Mouse (Mus musculus) forebrain, embryonic 12.5 days (tissue): ENCODE results near the gene Meis2. TPM values are rescaled to one million over a fixed set of nuclear protein-coding genes. Genes with fewer than 3 reads are reported as not detected.
A peak's percentile ranks its signal among the peaks of the same experiment; 100 is the strongest.

ENCODE experiments used
- ATAC-seq: fragments of 200-750 bp; cut with Nextera tagmentation; 2 replicates; pipeline ENCODE4 v1.8.0; 2017; ENCODE audit warnings: moderate TSS enrichment; ENCODE audit not compliant: low FRiP score
- H3K27ac ChIP-seq: fragments of 300-500 bp; sonication (generic); 2 replicates; pipeline ENCODE4 v1.5.1; 2016; ENCODE audit warnings: mild to moderate bottlenecking
- H3K27me3 ChIP-seq: fragments of 300-500 bp; sonication (generic); 2 replicates; pipeline ENCODE4 v1.6.1; 2016; ENCODE audit warnings: mild to moderate bottlenecking
- H3K36me3 ChIP-seq: fragments of 300-500 bp; sonication (generic); replicated peaks from 2 replicates; pipeline ENCODE4 v1.6.1; 2016; ENCODE audit warnings: mild to moderate bottlenecking
- H3K4me1 ChIP-seq: fragments of 300-500 bp; sonication (generic); 2 replicates; pipeline ENCODE4 v1.6.1; 2016
- H3K4me2 ChIP-seq: fragments of 300-500 bp; sonication (generic); 2 replicates; pipeline ENCODE4 v1.6.1; 2016; ENCODE audit warnings: mild to moderate bottlenecking, moderate library complexity
- H3K4me3 ChIP-seq: fragments of 300-500 bp; sonication (generic); replicated peaks from 2 replicates; pipeline ENCODE4 v1.5.1; 2016; ENCODE audit warnings: mild to moderate bottlenecking
- H3K9ac ChIP-seq: fragments of 300-500 bp; sonication (generic); 2 replicates; pipeline ENCODE4 v1.6.1; 2016; ENCODE audit warnings: mild to moderate bottlenecking
- H3K9me3 ChIP-seq: fragments of 300-500 bp; sonication (generic); 2 replicates; pipeline ENCODE4 v1.6.1; 2016
- WGBS: fragments of 180-500 bp; shearing (Covaris S2); methylation state at CpG from one replicate; pipeline ENCODE4 v1.1.7; 2016; 5-methylcytosine and 5-hydroxymethylcytosine counted together
- polyA plus RNA-seq: library from polyadenylated mRNA; unstranded; fragments of >200 nt; fragmentation: Nextera tagmentation; extraction: Ambion mirVana; gene quantifications from 2 replicates; pipeline ENCODE4 v1.2.1, GENCODE M21; 2016

Meis2 gene
- polyA plus RNA-seq, 1 experiment from 2014 or later = 104 TPM

- peak overlapping the region; percentile 97 for H3K9ac ChIP-seq
- H3K9me3 ChIP-seq = no peaks in the 10 kb centered on the region
- peaks cover 26% of the 10 kb centered on the region for H3K4me1 ChIP-seq
- H3K27me3 ChIP-seq = peaks cover 13% of the 10 kb centered on the region
- peak overlapping the region; percentile 77 for H3K4me3 ChIP-seq
- H3K27ac ChIP-seq = peak overlapping the region; percentile 98
- WGBS = under 1% methylated on average over 36 of the region's 36 CpGs
- H3K4me2 ChIP-seq = peak overlapping the region; percentile 69
- ATAC-seq = peak; percentile 18; the same call in 1 of the 2 replicates
- 0 out of 2 replicates have a peak, but pooled peaks cover 2% of the 10 kb centered on the region for H3K36me3 ChIP-seq
These were observed 660 bp upstream of the Meis2 start for GRCm38 (mm10) chr2:116066057-116066941.

GRCm38 (mm10) chr2:116065057-116065456, 582 bp downstream of the Meis2 start:
- no peaks in the 10 kb centered on the region for H3K9me3 ChIP-seq
- peak overlapping the region; percentile 98 for H3K27ac ChIP-seq
- H3K4me2 ChIP-seq = peak overlapping the region; percentile 69
- 1% methylated on average over 9 of the region's 10 CpGs for WGBS
- H3K27me3 ChIP-seq = peaks cover 13% of the 10 kb centered on the region
- peaks cover 36% of the 10 kb centered on the region for H3K4me1 ChIP-seq
- H3K9ac ChIP-seq = peak overlapping the region; percentile 97
- H3K36me3 ChIP-seq = 0 out of 2 replicates have a peak, but pooled peaks cover 4% of the 10 kb centered on the region
- no peak for ATAC-seq
- peak overlapping the region; percentile 77 for H3K4me3 ChIP-seq

- Histone ChIP-seq H3K9me3 (no peaks in the 10 kb centered on the region), H3K9ac (peak overlapping the region; percentile 97), H3K4me1 (peaks cover 36% of the 10 kb centered on the region), H3K36me3 (peaks cover 6% of the 10 kb centered on the region; the same call in 1 of the 2 replicates), H3K4me3 (peak overlapping the region; percentile 77), H3K27me3 (peaks cover 10% of the 10 kb centered on the region), H3K4me2 (peak overlapping the region; percentile 69), H3K27ac (peak overlapping the region; percentile 98)
- ATAC-seq = no peak
- under 1% methylated on average over 20 of the region's 20 CpGs for WGBS
These were observed 1.1 kb downstream of the Meis2 start for GRCm38 (mm10) chr2:116064521-116064920.

GRCm38 (mm10) chr2:116063819-116064293, 1.8 kb downstream of the Meis2 start:
- Histone ChIP-seq H3K36me3 (peaks cover 12% of the 10 kb centered on the region; the same call in 1 of the 2 replicates), H3K27ac (peak overlapping the region; percentile 98), H3K4me2 (peak overlapping the region; percentile 69), H3K4me1 (peaks cover 41% of the 10 kb centered on the region), H3K4me3 (peak overlapping the region; percentile 77), H3K27me3 (peaks cover 9% of the 10 kb centered on the region), H3K9me3 (no peaks in the 10 kb centered on the region), H3K9ac (peak overlapping the region; percentile 97)
- no peak for ATAC-seq
- WGBS = 0% methylated on average over 33 of the region's 37 CpGs

GRCm38 (mm10) chr2:116062761-116063441, 2.7 kb downstream of the Meis2 start:
- Histone ChIP-seq H3K9ac (peak overlapping the region; percentile 97), H3K27me3 (peaks cover 12% of the 10 kb centered on the region), H3K9me3 (no peaks in the 10 kb centered on the region), H3K36me3 (peaks cover 13% of the 10 kb centered on the region; the same call in 1 of the 2 replicates), H3K4me2 (peak overlapping the region; percentile 69), H3K27ac (peak overlapping the region; percentile 98), H3K4me1 (peaks cover 49% of the 10 kb centered on the region), H3K4me3 (peak overlapping the region; percentile 77)
- no peak for ATAC-seq
- WGBS = under 1% methylated on average over 36 of the region's 36 CpGs

DNA sequence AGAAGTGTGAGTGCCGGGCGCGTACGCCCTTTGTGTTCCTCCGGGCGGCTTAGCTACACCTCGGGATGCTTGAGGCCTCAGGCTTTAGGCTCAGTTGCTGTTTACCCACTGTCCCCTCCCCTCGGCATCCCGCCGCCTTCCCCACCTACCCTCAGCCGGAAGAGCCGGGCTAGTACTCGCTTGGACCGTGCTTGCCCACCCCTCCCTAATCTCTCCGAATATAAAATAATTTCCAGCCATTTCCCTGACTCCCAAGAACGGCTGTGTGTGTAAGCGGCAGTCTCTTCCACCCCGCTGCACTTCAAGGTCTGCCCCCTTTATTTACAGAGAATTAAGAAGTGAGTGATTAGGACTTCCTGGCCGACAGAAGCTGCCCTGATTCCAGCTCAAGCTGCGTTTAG, 3.4 kb downstream of the Meis2 start:
- peak; percentile 21; the same call in 1 of the 2 replicates for ATAC-seq
- WGBS = under 1% methylated on average over 20 of the region's 20 CpGs
- peaks cover 14% of the 10 kb centered on the region for H3K27me3 ChIP-seq

DNA sequence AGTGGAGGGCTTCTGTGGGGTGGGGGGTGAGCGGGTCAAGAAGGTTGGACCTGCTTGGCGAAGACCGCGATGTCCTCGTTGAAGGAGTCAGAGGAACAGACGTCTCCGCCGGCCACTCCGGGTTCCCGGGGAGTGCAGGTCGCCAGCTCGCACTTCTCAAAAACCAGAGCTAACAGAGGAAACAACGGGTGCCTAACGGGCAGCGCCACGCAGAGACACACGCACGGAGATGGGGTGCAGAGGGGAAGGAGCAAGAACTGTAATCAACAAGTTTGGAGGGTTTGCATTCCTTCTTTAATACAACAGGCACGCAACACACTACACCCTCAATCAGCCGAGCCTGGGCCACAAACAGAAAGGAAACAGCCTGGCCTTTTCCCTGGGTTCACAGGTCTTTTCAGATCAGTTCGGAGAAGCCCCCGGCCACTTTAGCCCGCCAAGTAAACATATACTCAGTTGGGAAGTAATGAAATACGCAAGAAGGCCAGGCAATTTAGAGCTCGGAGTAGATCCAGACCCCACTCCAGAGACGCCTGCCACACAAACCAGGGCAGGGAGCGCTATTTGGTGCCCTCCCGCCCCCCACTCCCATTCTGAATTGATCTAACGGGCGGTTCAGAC, 4.1 kb downstream of the Meis2 start:
- peaks cover 13% of the 10 kb centered on the region; the same call in 1 of the 2 replicates for H3K36me3 ChIP-seq
- peak overlapping the region; percentile 69 for H3K4me2 ChIP-seq
- H3K27ac ChIP-seq = peak overlapping the region; percentile 98
- under 1% methylated on average over 30 of the region's 30 CpGs for WGBS
- peak overlapping the region; percentile 77 for H3K4me3 ChIP-seq
- no peak for ATAC-seq
- H3K9ac ChIP-seq = peak overlapping the region; percentile 97
- H3K9me3 ChIP-seq = no peaks in the 10 kb centered on the region
- H3K4me1 ChIP-seq = peaks cover 59% of the 10 kb centered on the region
- H3K27me3 ChIP-seq = peaks cover 14% of the 10 kb centered on the region

More for the DNA sequence above, 3.4 kb downstream of the Meis2 start:
- H3K4me3 ChIP-seq = peak overlapping the region; percentile 77
- peak overlapping the region; percentile 97 for H3K9ac ChIP-seq
- peak overlapping the region; percentile 69 for H3K4me2 ChIP-seq
- peaks cover 52% of the 10 kb centered on the region for H3K4me1 ChIP-seq
- H3K36me3 ChIP-seq = peaks cover 13% of the 10 kb centered on the region; the same call in 1 of the 2 replicates
- H3K27ac ChIP-seq = peak overlapping the region; percentile 98
- no peaks in the 10 kb centered on the region for H3K9me3 ChIP-seq

DNA sequence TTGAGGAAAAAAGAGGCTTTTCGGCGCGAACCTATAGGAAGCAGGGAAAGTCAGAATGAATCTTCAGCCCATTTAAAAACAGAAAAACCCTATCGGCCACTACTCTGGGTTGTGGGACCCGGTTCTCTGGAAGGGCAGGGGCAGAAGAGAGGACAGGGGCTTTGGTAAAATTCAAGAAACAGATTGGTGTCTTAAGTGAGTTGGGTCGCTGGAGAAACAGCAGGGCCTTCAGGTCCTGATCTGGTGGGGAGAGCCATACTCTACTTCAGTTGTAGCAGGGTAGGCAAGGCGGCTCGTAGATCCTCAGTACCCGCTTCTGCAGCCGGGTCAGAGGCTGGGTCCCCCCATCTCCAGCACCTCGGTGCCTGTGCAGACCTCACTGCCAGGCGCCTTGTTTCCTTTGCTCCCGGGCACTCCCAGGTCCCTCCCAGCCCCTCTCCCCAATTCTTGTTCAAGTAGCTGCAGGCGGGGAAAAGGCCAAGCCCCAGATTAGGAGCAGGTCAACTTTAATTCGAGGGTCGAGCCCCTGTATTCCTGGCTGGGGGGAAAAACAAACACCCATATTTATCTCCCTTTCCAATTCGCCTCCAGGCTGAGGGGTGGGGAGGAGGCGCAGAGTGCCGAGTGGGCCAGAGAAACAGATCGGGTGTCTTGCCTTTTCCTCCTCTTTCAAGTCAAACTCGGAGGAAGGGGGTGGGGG, 4.8 kb downstream of the Meis2 start:
- H3K36me3 ChIP-seq = peaks cover 13% of the 10 kb centered on the region; the same call in 1 of the 2 replicates
- peak overlapping the region; percentile 97 for H3K9ac ChIP-seq
- no peaks in the 10 kb centered on the region for H3K9me3 ChIP-seq
- peak overlapping the region; percentile 77 for H3K4me3 ChIP-seq
- no peak for ATAC-seq
- peak overlapping the region; percentile 98 for H3K27ac ChIP-seq
- peaks cover 65% of the 10 kb centered on the region for H3K4me1 ChIP-seq
- 3% methylated on average over 21 of the region's 21 CpGs for WGBS
- peaks cover 14% of the 10 kb centered on the region for H3K27me3 ChIP-seq
- peak overlapping the region; percentile 69 for H3K4me2 ChIP-seq

DNA sequence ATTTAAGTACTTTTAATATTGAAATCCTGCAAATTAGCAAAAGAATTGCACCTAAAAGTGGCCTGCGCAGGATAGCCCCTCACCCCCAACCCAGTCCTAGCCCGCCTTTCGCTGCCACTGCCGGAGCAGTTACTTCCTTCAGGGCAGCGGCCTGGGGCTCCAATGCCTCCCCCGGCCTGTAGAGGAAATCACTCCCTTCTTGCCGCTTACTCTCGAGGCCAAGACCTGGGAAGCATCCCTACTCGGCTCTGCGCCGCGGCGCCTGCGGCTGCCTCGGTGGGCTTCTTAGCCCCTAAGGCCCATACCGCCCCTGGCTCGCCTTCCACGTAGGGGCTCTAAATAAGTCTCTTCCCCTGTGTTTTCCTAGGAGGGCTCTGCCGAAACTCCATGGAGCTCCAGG, 5.4 kb downstream of the Meis2 start:
- Histone ChIP-seq H3K27me3 (peaks cover 14% of the 10 kb centered on the region), H3K4me2 (peak overlapping the region; percentile 69), H3K27ac (peak overlapping the region; percentile 98), H3K9ac (peak overlapping the region; percentile 97), H3K9me3 (no peaks in the 10 kb centered on the region), H3K4me3 (peak overlapping the region; percentile 77), H3K36me3 (peaks cover 13% of the 10 kb centered on the region; the same call in 1 of the 2 replicates), H3K4me1 (peaks cover 69% of the 10 kb centered on the region)
- peak; percentile 10; the same call in 1 of the 2 replicates for ATAC-seq
- 2% methylated on average over 19 of the region's 19 CpGs for WGBS

GRCm38 (mm10) chr2:116059661-116060060, 6.0 kb downstream of the Meis2 start:
- peaks cover 13% of the 10 kb centered on the region; the same call in 1 of the 2 replicates for H3K36me3 ChIP-seq
- peak overlapping the region; percentile 77 for H3K4me3 ChIP-seq
- H3K4me1 ChIP-seq = peaks cover 72% of the 10 kb centered on the region
- 0 out of 2 replicates have a peak, but pooled peaks have one; percentile 25 for ATAC-seq
- peak overlapping the region; percentile 97 for H3K9ac ChIP-seq
- no peaks in the 10 kb centered on the region for H3K9me3 ChIP-seq
- 21% methylated on average over 1 of the region's 1 CpGs for WGBS
- H3K4me2 ChIP-seq = peak overlapping the region; percentile 69
- H3K27ac ChIP-seq = 0 out of 2 replicates have a peak overlapping the region, but pooled peaks have one; percentile 98
- H3K27me3 ChIP-seq = peaks cover 14% of the 10 kb centered on the region

- peak overlapping the region; percentile 77 for H3K4me3 ChIP-seq
- no peaks in the 10 kb centered on the region for H3K9me3 ChIP-seq
- H3K27me3 ChIP-seq = peaks cover 14% of the 10 kb centered on the region
- peak overlapping the region; percentile 98; the same call in 1 of the 2 replicates for H3K27ac ChIP-seq
- WGBS = 28% methylated on average over 3 of the region's 3 CpGs
- H3K4me2 ChIP-seq = peak overlapping the region; percentile 69
- peaks cover 74% of the 10 kb centered on the region for H3K4me1 ChIP-seq
- H3K9ac ChIP-seq = peak overlapping the region; percentile 97; the same call in 1 of the 2 replicates
- H3K36me3 ChIP-seq = peaks cover 13% of the 10 kb centered on the region; the same call in 1 of the 2 replicates
- ATAC-seq = no peak
These were observed 6.6 kb downstream of the Meis2 start for GRCm38 (mm10) chr2:116059066-116059465.
